Mouse (Mus musculus): Measurements from ENCODE around the gene Dennd5a. TPM values are rescaled to one million over a fixed set of nuclear protein-coding genes. Genes with fewer than 3 reads are reported as not detected.
"Not testable (repeated sequence)": the region's sequence is repeated elsewhere in the genome, so short reads cannot be mapped to it uniquely, and the experiment has no call there.

Dennd5a gene
- polyA plus RNA-seq, 1 experiment from 2014 or later, result 36.4 TPM

DNA sequence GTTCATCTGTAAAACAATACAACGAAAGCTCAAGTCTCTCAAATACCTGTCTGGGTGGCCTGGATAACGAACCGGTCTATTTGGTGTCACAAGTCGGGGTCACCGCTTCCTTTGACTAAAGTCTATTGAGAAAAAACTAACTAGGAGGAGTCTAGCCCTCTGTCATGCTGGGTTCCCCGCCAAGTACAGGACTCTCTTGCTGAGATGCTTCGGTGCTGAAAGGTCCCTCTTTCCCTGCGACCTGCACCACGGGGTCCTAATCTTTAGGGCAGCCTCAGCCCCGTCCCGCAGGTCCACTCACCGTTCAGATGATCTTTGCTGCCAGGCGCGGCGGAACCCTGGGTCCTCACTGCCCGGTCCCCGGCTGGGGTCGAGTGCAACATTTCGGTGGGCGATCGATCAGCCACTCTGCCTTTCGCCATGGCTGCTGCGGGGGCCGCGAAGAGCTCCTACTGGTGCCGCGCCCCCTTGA, 25.4 kb upstream of the Dennd5a start:
- H3K9ac ChIP-seq (replicated peaks; ENCODE audit: low read depth), result peak overlapping the region; percentile 43
- H3K4me1 ChIP-seq (ENCODE audit: insufficient read depth, low read depth, low read length), result no peaks in the 10 kb centered on the region
- H3K27ac ChIP-seq (ENCODE audit: low read length), result peak overlapping the region; percentile 47; the same call in 1 of the 2 replicates
- H3K36me3 ChIP-seq (ENCODE audit: insufficient read depth, low read length), result peaks cover 10% of the 10 kb centered on the region; the same call in 1 of the 2 replicates
- peak overlapping the region; percentile 44 for H3K4me3 ChIP-seq (ENCODE audit: low read depth, low read length)
- no peaks in the 10 kb centered on the region for H3K9me3 ChIP-seq (ENCODE audit: low read length)
- no peaks in the 10 kb centered on the region for H3K27me3 ChIP-seq (replicated peaks; ENCODE audit: insufficient read depth, low read length)
- H3K4me2 ChIP-seq (replicated peaks; ENCODE audit: low read depth, low read length), result peak overlapping the region; percentile 60
- TF ChIP-seq EP300 (IDR thresholded peaks at IDR 0.05), result no peak
- TF ChIP-seq CTCF (IDR thresholded peaks at IDR 0.05), result no peak
- ATAC-seq (peak; percentile 23), DNase-seq (ENCODE audit: low spot score) (peak; percentile 32)
- WGBS, result under 1% methylated on average over 27 of the region's 27 CpGs

DNA sequence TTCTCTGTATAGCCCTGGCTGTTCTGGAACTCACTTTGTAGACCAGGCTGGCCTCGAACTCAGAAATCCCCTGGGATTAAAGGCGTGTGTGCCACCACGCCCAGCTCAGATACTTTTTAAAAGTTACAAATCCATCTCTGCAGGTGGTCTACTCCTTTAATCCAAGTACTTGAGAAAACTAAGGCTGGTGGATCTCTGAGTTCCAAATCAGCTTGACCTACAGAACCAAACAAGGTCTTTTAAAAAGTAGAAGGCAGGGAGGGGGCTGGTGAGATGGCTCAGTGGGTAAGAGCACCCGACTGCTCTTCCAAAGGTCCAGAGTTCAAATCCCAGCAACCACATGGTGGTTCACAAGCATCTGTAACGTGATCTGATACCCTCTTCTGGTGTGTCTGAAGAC, 24.3 kb upstream of the Dennd5a start:
- H3K27ac ChIP-seq (ENCODE audit: low read length); H3K27me3 ChIP-seq (replicated peaks; ENCODE audit: insufficient read depth, low read length); H3K4me1 ChIP-seq (ENCODE audit: insufficient read depth, low read depth, low read length); DNase-seq (ENCODE audit: low spot score); H3K9ac ChIP-seq (replicated peaks; ENCODE audit: low read depth); ATAC-seq; H3K9me3 ChIP-seq (ENCODE audit: low read length); H3K4me2 ChIP-seq (replicated peaks; ENCODE audit: low read depth, low read length); H3K4me3 ChIP-seq (ENCODE audit: low read depth, low read length): not testable (repeated sequence)
- WGBS, result 75% methylated on average over 5 of the region's 5 CpGs
- H3K36me3 ChIP-seq (ENCODE audit: insufficient read depth, low read length), result peaks cover 14% of the 10 kb centered on the region; the same call in 1 of the 2 replicates

- not testable (repeated sequence) for H3K9me3 ChIP-seq (ENCODE audit: low read length); H3K4me1 ChIP-seq (ENCODE audit: insufficient read depth, low read depth, low read length); H3K27ac ChIP-seq (ENCODE audit: low read length); ATAC-seq; H3K4me3 ChIP-seq (ENCODE audit: low read depth, low read length); DNase-seq (ENCODE audit: low spot score); H3K27me3 ChIP-seq (replicated peaks; ENCODE audit: insufficient read depth, low read length); H3K4me2 ChIP-seq (replicated peaks; ENCODE audit: low read depth, low read length); H3K9ac ChIP-seq (replicated peaks; ENCODE audit: low read depth)
- 69% methylated on average over 5 of the region's 5 CpGs for WGBS
- H3K36me3 ChIP-seq (ENCODE audit: insufficient read depth, low read length), result peaks cover 25% of the 10 kb centered on the region; the same call in 1 of the 2 replicates
- TF ChIP-seq CTCF (IDR thresholded peaks at IDR 0.05), result peak; percentile 56
Measured at GRCm38 (mm10) chr7:109977131-109977530, 16.9 kb upstream of the Dennd5a start.

DNA sequence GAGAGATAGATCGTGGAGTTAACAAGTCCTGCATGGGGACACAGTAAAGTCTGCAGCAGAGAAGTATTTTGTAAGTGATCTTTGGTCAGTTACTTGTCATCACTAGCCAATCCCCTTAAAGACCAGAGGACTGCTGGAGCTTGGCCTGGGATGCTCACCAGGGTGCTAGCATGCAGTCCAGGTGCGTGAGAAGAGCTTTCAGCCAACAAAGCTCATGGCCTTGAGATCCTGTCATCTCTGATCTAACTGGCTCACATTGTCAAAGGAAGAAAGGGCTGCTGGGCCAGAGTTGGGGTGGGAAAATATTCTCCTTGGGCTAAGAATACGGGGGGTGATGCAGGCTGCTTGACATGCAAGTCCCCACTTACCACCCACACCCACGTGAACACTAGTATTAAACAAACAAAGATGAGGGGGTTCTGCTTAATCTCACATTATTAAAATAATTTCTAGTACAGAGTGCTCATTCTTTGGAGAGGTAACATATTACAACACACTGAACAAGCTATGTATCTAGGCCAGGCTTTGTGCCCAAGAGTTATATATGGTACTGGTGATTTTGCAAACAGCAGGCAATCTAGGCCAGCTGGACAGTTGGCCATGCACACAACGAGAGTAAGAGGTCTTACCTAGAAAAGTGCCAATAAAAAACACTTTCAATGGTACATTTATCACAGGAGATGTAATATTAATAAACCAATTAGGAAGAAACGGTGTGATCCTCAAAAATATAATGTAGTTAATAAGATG, 15.9 kb upstream of the Dennd5a start:
- peak; percentile 62 for ATAC-seq
- 74% methylated on average over 6 of the region's 6 CpGs for WGBS
- Histone ChIP-seq H3K27me3 (replicated peaks; ENCODE audit: insufficient read depth, low read length) (no peaks in the 10 kb centered on the region), H3K9ac (replicated peaks; ENCODE audit: low read depth) (no peak overlapping the region), H3K4me1 (ENCODE audit: insufficient read depth, low read depth, low read length) (no peaks in the 10 kb centered on the region), H3K9me3 (ENCODE audit: low read length) (no peaks in the 10 kb centered on the region), H3K4me3 (ENCODE audit: low read depth, low read length) (no peak overlapping the region), H3K36me3 (ENCODE audit: insufficient read depth, low read length) (peaks cover 18% of the 10 kb centered on the region; the same call in 1 of the 2 replicates), H3K27ac (ENCODE audit: low read length) (0 out of 2 replicates have a peak overlapping the region, but pooled peaks have one; percentile 4), H3K4me2 (replicated peaks; ENCODE audit: low read depth, low read length) (no peak overlapping the region)
- peak; percentile 32 for DNase-seq (ENCODE audit: low spot score)
- TF ChIP-seq EP300 (IDR thresholded peaks at IDR 0.05) (no peak), CTCF (IDR thresholded peaks at IDR 0.05) (no peak)

- H3K27ac ChIP-seq (ENCODE audit: low read length), result no peak overlapping the region
- no peak for TF ChIP-seq CTCF (IDR thresholded peaks at IDR 0.05)
- no peak for TF ChIP-seq EP300 (IDR thresholded peaks at IDR 0.05)
- DNase-seq (ENCODE audit: low spot score) (no peak), ATAC-seq (no peak)
- H3K27me3 ChIP-seq (replicated peaks; ENCODE audit: insufficient read depth, low read length), result no peaks in the 10 kb centered on the region
- no peak overlapping the region for H3K4me2 ChIP-seq (replicated peaks; ENCODE audit: low read depth, low read length)
- 0 out of 2 replicates have a peak, but pooled peaks cover 8% of the 10 kb centered on the region for H3K36me3 ChIP-seq (ENCODE audit: insufficient read depth, low read length)
- no peak overlapping the region for H3K9ac ChIP-seq (replicated peaks; ENCODE audit: low read depth)
- no peak overlapping the region for H3K4me3 ChIP-seq (ENCODE audit: low read depth, low read length)
- no peaks in the 10 kb centered on the region for H3K9me3 ChIP-seq (ENCODE audit: low read length)
- no peaks in the 10 kb centered on the region for H3K4me1 ChIP-seq (ENCODE audit: insufficient read depth, low read depth, low read length)
Measured at GRCm38 (mm10) chr7:109969542-109969941, 9.3 kb upstream of the Dennd5a start.

DNA sequence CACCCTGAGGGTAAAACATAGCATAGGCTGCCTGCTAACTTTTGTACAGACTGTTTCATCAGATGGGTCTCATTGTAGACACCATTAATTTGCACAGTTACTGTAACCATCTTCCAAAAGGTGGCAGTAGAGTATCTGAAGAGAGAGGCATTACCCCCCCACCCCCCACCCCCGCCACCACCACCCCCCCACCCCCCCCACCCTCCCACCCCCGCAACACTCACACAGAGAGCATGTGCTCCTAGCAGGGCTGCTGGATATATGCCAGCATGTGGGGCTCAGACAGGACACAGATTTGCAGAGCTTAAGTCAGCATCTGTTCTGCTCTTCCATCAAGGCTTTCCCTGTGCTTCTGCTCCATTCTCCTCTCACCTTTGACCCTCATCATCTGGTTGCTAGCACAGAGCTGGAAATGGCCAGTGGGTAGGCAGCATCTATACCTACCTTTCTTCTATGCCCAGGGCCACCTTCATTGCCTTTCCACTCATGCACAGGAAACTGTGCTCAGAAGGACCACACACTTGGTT, 8.7 kb upstream of the Dennd5a start:
- DNase-seq (ENCODE audit: low spot score) (peak; percentile 47), ATAC-seq (peak; percentile 44; the same call in 1 of the 2 replicates)
- WGBS, result 0% methylated on average over 1 of the region's 2 CpGs
- Histone ChIP-seq H3K4me2 (replicated peaks; ENCODE audit: low read depth, low read length) (no peak overlapping the region), H3K4me1 (ENCODE audit: insufficient read depth, low read depth, low read length) (no peaks in the 10 kb centered on the region), H3K36me3 (ENCODE audit: insufficient read depth, low read length) (0 out of 2 replicates have a peak, but pooled peaks cover 8% of the 10 kb centered on the region), H3K9ac (replicated peaks; ENCODE audit: low read depth) (no peak overlapping the region), H3K4me3 (ENCODE audit: low read depth, low read length) (no peak overlapping the region), H3K27ac (ENCODE audit: low read length) (no peak overlapping the region), H3K9me3 (ENCODE audit: low read length) (no peaks in the 10 kb centered on the region), H3K27me3 (replicated peaks; ENCODE audit: insufficient read depth, low read length) (no peaks in the 10 kb centered on the region)
- TF ChIP-seq CTCF (IDR thresholded peaks at IDR 0.05) (peak; percentile 49), EP300 (IDR thresholded peaks at IDR 0.05) (no peak)
